Mouse (Mus musculus): ENCODE measurements around the gene Gm5624.
"Not testable (repeated sequence)": the region's sequence is repeated elsewhere in the genome, so short reads cannot be mapped to it uniquely, and the experiment has no call there.

Gene Gm5624

DNA sequence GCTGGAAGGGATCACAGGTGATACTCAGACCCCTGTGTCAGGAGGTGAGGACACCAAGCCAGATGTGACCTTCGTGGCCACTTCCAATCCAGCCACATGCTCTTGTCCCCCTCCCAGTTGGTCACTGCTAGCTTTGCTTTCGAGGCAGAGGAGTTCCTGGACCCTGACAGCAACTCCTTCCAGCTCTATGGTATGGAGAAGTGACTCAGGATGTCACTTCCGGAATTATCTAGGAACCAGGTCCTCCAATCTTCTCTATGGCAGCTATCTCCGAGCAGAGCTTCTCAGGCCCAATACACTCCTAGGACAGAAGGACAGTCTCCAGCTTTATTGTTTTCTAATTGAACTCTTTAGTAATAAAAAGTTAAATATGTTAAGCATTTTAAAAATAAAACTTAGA, at the start of gene Gm5624:
Gene Gm5624, minus strand, starts transcription at position 202 of the 400 bp plus-strand sequence.
- not testable (repeated sequence) for DNase-seq (ENCODE audit: extremely low spot score, low read depth, low spot score)

DNA sequence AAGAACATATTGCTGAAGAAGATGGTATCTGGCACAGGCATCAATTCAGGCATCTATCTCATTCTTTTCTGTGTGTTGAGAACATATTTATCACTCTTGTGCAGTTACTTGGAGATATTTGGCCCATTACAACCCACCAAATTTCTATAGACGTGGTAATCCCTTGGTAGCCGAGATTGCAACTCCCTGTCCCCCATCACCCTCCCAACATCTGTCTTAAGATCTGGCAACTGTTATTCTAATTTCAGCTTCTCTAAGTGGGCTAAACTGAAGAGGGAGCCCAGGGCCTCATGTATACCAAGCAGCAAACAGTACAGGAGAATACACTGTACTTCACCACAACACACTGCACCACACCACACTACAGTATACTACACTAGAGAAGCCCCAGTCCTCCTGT, 36.0 kb downstream of the Gm5624 start:
- DNase-seq (ENCODE audit: extremely low spot score, low read depth, low spot score) = not testable (repeated sequence)

DNA sequence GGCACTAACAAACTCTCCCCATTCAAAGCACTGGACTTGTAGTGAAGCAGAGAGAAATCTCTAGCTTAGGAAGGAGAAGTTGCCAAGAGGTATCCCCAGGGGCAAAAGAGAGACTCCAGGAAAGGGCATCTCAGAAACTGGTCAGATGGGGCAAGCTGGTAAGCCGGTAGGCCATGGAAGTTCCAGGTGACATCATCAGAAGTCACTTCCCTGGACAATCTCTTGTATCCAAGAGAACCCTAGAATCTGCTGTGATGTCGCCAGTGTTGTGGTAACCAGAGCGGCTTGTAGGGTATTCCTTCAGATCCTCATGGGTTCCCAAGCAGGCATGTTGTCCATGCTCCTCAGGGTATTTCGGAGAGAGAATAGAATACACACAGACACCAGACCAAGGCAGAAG, 44.9 kb downstream of the Gm5624 start, which contains the start of gene Gm8247:
Gene Gm8247, plus strand, starts transcription at position 301 of the 400 bp plus-strand sequence.
- DNase-seq (ENCODE audit: extremely low spot score, low read depth, low spot score) = not testable (repeated sequence)

DNA sequence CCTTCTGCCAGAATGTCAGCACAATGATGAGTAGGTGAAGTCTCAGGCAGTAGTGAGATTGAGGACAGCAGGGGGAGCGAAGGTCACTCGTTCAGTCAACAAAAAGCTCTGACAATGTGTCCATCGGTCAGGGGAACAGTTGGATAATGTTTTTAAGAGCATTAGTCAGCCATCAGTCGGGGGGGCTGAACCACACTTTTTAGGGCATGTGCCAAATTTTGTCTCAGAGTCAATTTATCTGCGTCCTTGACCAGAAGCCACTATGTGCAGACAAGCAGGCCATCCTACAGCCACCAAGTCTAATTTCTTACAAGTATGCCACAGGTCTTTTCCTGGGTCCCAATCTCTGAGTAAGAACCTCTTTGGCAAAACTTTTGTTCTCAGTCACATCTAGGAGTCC, 79.8 kb downstream of the Gm5624 start:
- not testable (repeated sequence) for DNase-seq (ENCODE audit: extremely low spot score, low read depth, low spot score)

DNA sequence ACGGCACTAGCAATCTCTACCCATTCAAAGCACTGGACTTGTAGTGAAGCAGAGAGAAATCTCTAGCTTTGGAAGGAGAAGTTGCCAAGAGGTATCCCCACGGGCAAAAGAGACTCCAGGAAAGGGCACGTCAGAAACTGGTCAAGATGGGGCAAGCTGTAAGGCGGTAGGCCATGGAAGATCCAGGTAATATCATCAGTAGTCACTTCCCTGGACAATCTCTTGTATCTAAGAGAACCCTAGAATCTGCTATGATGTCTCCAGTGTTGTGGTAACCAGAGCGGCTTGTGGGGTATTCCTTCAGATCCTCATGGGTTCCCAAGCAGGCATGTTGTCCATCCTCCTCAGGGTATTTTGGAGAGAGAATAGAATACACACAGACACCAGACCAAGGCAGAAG, 109.8 kb downstream of the Gm5624 start, which contains the start of gene Gm17093:
Gene Gm17093, plus strand, starts transcription at position 301 of the 400 bp plus-strand sequence.
- not testable (repeated sequence) for DNase-seq (ENCODE audit: extremely low spot score, low read depth, low spot score)
